Mouse (Mus musculus) adrenal gland, adult 8-10 months (tissue): ENCODE data around the gene Aimp1. TPM values are rescaled to one million over a fixed set of nuclear protein-coding genes. Genes with fewer than 3 reads are reported as not detected.

Experiments
- DNase-seq: peaks from one replicate; pipeline ENCODE4 v3.0.0; 2022
- total RNA-seq, 4 experiments: library from RNA; stranded (reverse); gene quantifications; 2 replicates each; pipeline ENCODE4 v1.2.4; 2022

Gene Aimp1
- 10 to 100 TPM; 48.3 to 57.7 (median 56.0) TPM for total RNA-seq

GRCm38 (mm10) chr3:132684231-132684928, at the start of gene Aimp1:
TSS of gene Aimp1 (minus strand) at chr3:132684370.
- DNase-seq: no peak

- no peak for DNase-seq
Measured at GRCm38 (mm10) chr3:132724326-132724725, 40.2 kb upstream of the Aimp1 start.

- no peak for DNase-seq
Measured at GRCm38 (mm10) chr3:132717316-132717715, 33.1 kb upstream of the Aimp1 start.

- DNase-seq: no peak
Measured at GRCm38 (mm10) chr3:132713913-132714312, 29.7 kb upstream of the Aimp1 start.

- no peak for DNase-seq
Measured at GRCm38 (mm10) chr3:132706977-132707376, 22.8 kb upstream of the Aimp1 start.

- DNase-seq: peak; percentile 19
Measured at GRCm38 (mm10) chr3:132704216-132704615, 20.0 kb upstream of the Aimp1 start.

- no peak for DNase-seq
Measured at GRCm38 (mm10) chr3:132701368-132701767, 17.2 kb upstream of the Aimp1 start.

- DNase-seq: peak; percentile 87
Measured at GRCm38 (mm10) chr3:132683447-132684230, 531 bp downstream of the Aimp1 start, which contains the start of gene Tbck. TSS of gene Tbck (plus strand) at chr3:132684144.

- no peak for DNase-seq
Measured at GRCm38 (mm10) chr3:132677494-132677893, 6.7 kb downstream of the Aimp1 start.

GRCm38 (mm10) chr3:132655955-132656354, 28.2 kb downstream of the Aimp1 start:
- DNase-seq: no peak

GRCm38 (mm10) chr3:132653959-132654358, 30.2 kb downstream of the Aimp1 start:
- DNase-seq: no peak

- peak; percentile 9 for DNase-seq
Measured at GRCm38 (mm10) chr3:132651776-132652175, 32.4 kb downstream of the Aimp1 start.

- DNase-seq: no peak
Measured at GRCm38 (mm10) chr3:132650191-132650590, 34.0 kb downstream of the Aimp1 start.

GRCm38 (mm10) chr3:132649368-132649767, 34.8 kb downstream of the Aimp1 start:
- no peak for DNase-seq

- no peak for DNase-seq
Measured at GRCm38 (mm10) chr3:132646814-132647213, 37.4 kb downstream of the Aimp1 start.

- no peak for DNase-seq
Measured at GRCm38 (mm10) chr3:132644071-132644470, 40.1 kb downstream of the Aimp1 start.

- no peak for DNase-seq
Measured at GRCm38 (mm10) chr3:132637080-132637479, 47.1 kb downstream of the Aimp1 start.

- peak; percentile 4 for DNase-seq
Measured at GRCm38 (mm10) chr3:132633261-132633660, 50.9 kb downstream of the Aimp1 start.

- DNase-seq: no peak
Measured at GRCm38 (mm10) chr3:132629601-132630239, 54.5 kb downstream of the Aimp1 start, which contains the start of gene Gimd1. TSS of gene Gimd1 (plus strand) at chr3:132629820.

- DNase-seq: no peak
Measured at GRCm38 (mm10) chr3:132628741-132629140, 55.4 kb downstream of the Aimp1 start.
